ENCODE assay signal across 7 mouse cellular contexts in genomic region chr16:28593075-28593915, GRCm38 (mm10).
DNase-seq lines count a peak whose midpoint lies in the region; ATAC-seq and TF ChIP-seq lines count a peak whose summit lies in the region.

No protein-coding gene starts in this region.

- TF ChIP-seq CTCF in hindbrain, postnatal 0 days (IDR thresholded peaks at IDR 0.05; ENCODE audit: low read depth): peak; percentile 89

- H3K4me3 ChIP-seq in hindbrain, postnatal 0 days (ENCODE audit: low read length): peak overlapping the region; percentile 23

- no peaks in the 10 kb centered on the region for H3K4me1 ChIP-seq in hindbrain, postnatal 0 days (ENCODE audit: insufficient read depth, low read length)

- H3K36me3 ChIP-seq in hindbrain, postnatal 0 days (ENCODE audit: insufficient read depth, low read length): no peaks in the 10 kb centered on the region

- no peak overlapping the region for H3K27ac ChIP-seq in hindbrain, postnatal 0 days

- H3K4me2 ChIP-seq in hindbrain, postnatal 0 days (ENCODE audit: low read depth, low read length): peak overlapping the region; percentile 54

- ATAC-seq in common myeloid progenitor, adult 5-6 weeks (replicated peaks; ENCODE audit: low read depth, poor library complexity, severe bottlenecking): peak; percentile 96
- ATAC-seq in hindbrain, postnatal 0 days: peak; percentile 83

- DNase-seq in adrenal gland, adult 8-10 months: peak; percentile 23
- DNase-seq in gastrocnemius, postnatal 10 days: peak; percentile 75
- peak; percentile 95 for DNase-seq in hindbrain, postnatal 0 days (ENCODE audit: low spot score)
- DNase-seq in left cerebral cortex, adult 18-20 months (ENCODE audit: low spot score in 2 of 2): peak; percentile 81
- peak; percentile 76 for DNase-seq in lung, postnatal 36 days
- peak; percentile 36 to 54 for DNase-seq in right cerebral cortex, postnatal 36 days (ENCODE audit: low spot score in 2 of 2)

- 29% methylated on average over 26 of the region's 26 CpGs for WGBS in hindbrain, postnatal 0 days

- H3K9ac ChIP-seq in hindbrain, postnatal 0 days (replicated peaks; ENCODE audit: low read length): no peak overlapping the region

- no peaks in the 10 kb centered on the region for H3K9me3 ChIP-seq in hindbrain, postnatal 0 days (ENCODE audit: low read length)

- H3K27me3 ChIP-seq in hindbrain, postnatal 0 days (ENCODE audit: insufficient read depth, low read length): no peaks in the 10 kb centered on the region

Comparison
In these comparisons a context has a peak if more than half of its experiments do, and no peak if none do; other contexts are left out.
1. DNase-seq: peak in every context shown above with its lines; median percentile 95 in hindbrain, postnatal 0 days; 81 in left cerebral cortex, adult 18-20 months; 76 in lung, postnatal 36 days; 75 in gastrocnemius, postnatal 10 days; 45 in right cerebral cortex, postnatal 36 days; 23 in adrenal gland, adult 8-10 months.